ENCODE assay signal across 26 mouse cellular contexts in genomic region chr16:46178121-46178801, GRCm38 (mm10). TPM values are rescaled to one million over a fixed set of nuclear protein-coding genes. Genes with fewer than 3 reads are reported as not detected.
DNase-seq lines count a peak whose midpoint lies in the region; ATAC-seq and TF ChIP-seq lines count a peak whose summit lies in the region.
"Had no signal": no experiment of that assay in that cellular context is flagged by ENCODE, and none has a peak within 500 bp of the region (broad histone marks: within the 10 kb centered on the region; RNA-seq: fewer than 3 reads in every experiment).

No protein-coding gene starts in this region.

- no peak for TF ChIP-seq CTCF in brain, embryonic 14.5 days (IDR thresholded peaks at IDR 0.05; ENCODE audit: borderline replicate concordance, extremely low read depth, insufficient read depth, insufficient read length)

- H3K36me3 ChIP-seq in kidney, embryonic 16.5 days (ENCODE audit: insufficient read depth, low read length) = no peaks in the 10 kb centered on the region
- H3K36me3 ChIP-seq: embryonic facial prominence, embryonic 13.5 days; forebrain, embryonic 10.5 days; heart, embryonic 12.5 days; heart, embryonic 15.5 days; hindbrain, embryonic 15.5 days had no signal

- H3K4me1 ChIP-seq in kidney, embryonic 16.5 days (ENCODE audit: insufficient read depth, low read length) = no peaks in the 10 kb centered on the region
- H3K4me1 ChIP-seq: embryonic facial prominence, embryonic 13.5 days; heart, embryonic 12.5 days; heart, embryonic 15.5 days; hindbrain, embryonic 15.5 days had no signal

- ATAC-seq in kidney, embryonic 16.5 days (ENCODE audit: low FRiP score, low TSS enrichment) = no peak
- ATAC-seq: CD4-positive, CD25-positive, alpha-beta regulatory T cell, adult 4 months; forebrain, embryonic 13.5 days; forebrain, embryonic 16.5 days; intestine, postnatal 0 days had no signal

- H3K4me2 ChIP-seq in kidney, embryonic 16.5 days (replicated peaks; ENCODE audit: low read depth, low read length) = no peak overlapping the region
- H3K4me2 ChIP-seq: embryonic facial prominence, embryonic 13.5 days; forebrain, embryonic 13.5 days; heart, embryonic 12.5 days; heart, embryonic 15.5 days; hindbrain, embryonic 15.5 days had no signal

- H3K9me3 ChIP-seq in kidney, embryonic 16.5 days (ENCODE audit: low read length) = no peaks in the 10 kb centered on the region
- H3K9me3 ChIP-seq: embryonic facial prominence, embryonic 13.5 days; forebrain, embryonic 10.5 days; forebrain, embryonic 13.5 days; heart, embryonic 12.5 days; heart, embryonic 15.5 days; hindbrain, embryonic 15.5 days had no signal

- DNase-seq in MEL-GATA-1-ER (ENCODE audit: extremely low read depth, low read depth) = peak; percentile 53
- peak; percentile 11 for DNase-seq in brain, embryonic 14.5 days (ENCODE audit: low read depth)
- peak; percentile 60 for DNase-seq in retina, embryonic 14.5 days (ENCODE audit: low spot score)
- no peak for DNase-seq in heart, postnatal 4 days
- DNase-seq in heart, adult 18-20 months = no peak
- DNase-seq: adrenal gland, adult 2 months; adrenal gland, postnatal 14 days; cerebellum, adult 18-20 months; cerebellum, adult 9-10 months; cerebellum, postnatal 14 days; gastrocnemius, postnatal 10 days; gastrocnemius, postnatal 36 days; heart, postnatal 10 days; heart, postnatal 36 days had no signal

- H3K27ac ChIP-seq in kidney, embryonic 16.5 days (ENCODE audit: low read length) = no peak overlapping the region
- H3K27ac ChIP-seq: embryonic facial prominence, embryonic 13.5 days; forebrain, embryonic 10.5 days; forebrain, embryonic 13.5 days; heart, embryonic 15.5 days; hindbrain, embryonic 15.5 days had no signal

- no peaks in the 10 kb centered on the region for H3K27me3 ChIP-seq in kidney, embryonic 16.5 days (ENCODE audit: insufficient read depth, low read length)
- H3K27me3 ChIP-seq: embryonic facial prominence, embryonic 13.5 days; forebrain, embryonic 13.5 days; heart, embryonic 12.5 days; heart, embryonic 15.5 days; hindbrain, embryonic 15.5 days had no signal

- 75% methylated on average over 4 of the region's 4 CpGs for WGBS in kidney, embryonic 16.5 days

- H3K4me3 ChIP-seq in kidney, embryonic 16.5 days (ENCODE audit: low read length) = no peak overlapping the region
- H3K4me3 ChIP-seq: embryonic facial prominence, embryonic 13.5 days; forebrain, embryonic 10.5 days; forebrain, embryonic 13.5 days; heart, embryonic 12.5 days; heart, embryonic 15.5 days; hindbrain, embryonic 15.5 days had no signal

- no peak for TF ChIP-seq POLR2A in brain, embryonic 14.5 days (IDR thresholded peaks at IDR 0.05; ENCODE audit: borderline replicate concordance, extremely low read depth, insufficient read depth, insufficient read length, poor library complexity, severe bottlenecking)

- no peak overlapping the region for H3K9ac ChIP-seq in kidney, embryonic 16.5 days (replicated peaks; ENCODE audit: low read length)
- H3K9ac ChIP-seq: embryonic facial prominence, embryonic 13.5 days; forebrain, embryonic 13.5 days; heart, embryonic 12.5 days; heart, embryonic 15.5 days; hindbrain, embryonic 15.5 days had no signal

RNA-seq across cellular contexts. Expression of gene Gm4737, which starts 23.4 kb away (rescaled TPM):
- polyA plus RNA-seq in brain, embryonic 14.5 days (2012; rRNA removed) = 5.8 and 6.2 TPM in 2 replicates
- 2.4 and 7.0 TPM in 2 replicates for polyA plus RNA-seq in kidney, embryonic 16.5 days (2015; fragmentation: Nextera tagmentation; extraction: Ambion mirVana)
- total RNA-seq in heart, postnatal 4 days (2021) = 10 to 100 TPM; 18.7 to 21.9 TPM
- total RNA-seq in heart, adult 18-20 months (2021) = 10 to 100 TPM; 10.2 to 15.4 TPM

RNA-seq across cellular contexts. Expression of gene Cd96, which starts 58.2 kb away (rescaled TPM):
- polyA plus RNA-seq in brain, embryonic 14.5 days (2012; rRNA removed) = 0.03 and 0.04 TPM in 2 replicates
- polyA plus RNA-seq in kidney, embryonic 16.5 days (2015; fragmentation: Nextera tagmentation; extraction: Ambion mirVana) = not detected in 2 replicates
- total RNA-seq in heart, postnatal 4 days (2021) = not detected
- total RNA-seq in heart, adult 18-20 months (2021) = under 1 TPM in 1 of 2 experiments, not detected in 1; 0.85 TPM
- total RNA-seq: adrenal gland, adult 2 months; adrenal gland, postnatal 14 days; gastrocnemius, adult 18-20 months; gastrocnemius, postnatal 10 days; gastrocnemius, postnatal 36 days; heart, postnatal 36 days had no signal
- polyA plus RNA-seq: C2C12; embryonic facial prominence, embryonic 13.5 days; forebrain, embryonic 10.5 days; forebrain, embryonic 13.5 days; forebrain, embryonic 16.5 days; heart, embryonic 12.5 days; hindbrain, embryonic 15.5 days had no signal

Comparison
In these comparisons a context has a peak if more than half of its experiments do, and no peak if none do; other contexts are left out.
1. DNase-seq: peak in MEL-GATA-1-ER (single experiment), brain, embryonic 14.5 days (single experiment) and retina, embryonic 14.5 days (single experiment); none in heart, postnatal 4 days (single experiment) and heart, adult 18-20 months (0 of 2).